Mouse (Mus musculus): ENCODE results near the gene RPS10-NUDT3. TPM values are rescaled to one million over a fixed set of nuclear protein-coding genes. Genes with fewer than 3 reads are reported as not detected.

Gene RPS10-NUDT3
- total RNA-seq, 2 experiments from 2014 or later = not detected

DNA sequence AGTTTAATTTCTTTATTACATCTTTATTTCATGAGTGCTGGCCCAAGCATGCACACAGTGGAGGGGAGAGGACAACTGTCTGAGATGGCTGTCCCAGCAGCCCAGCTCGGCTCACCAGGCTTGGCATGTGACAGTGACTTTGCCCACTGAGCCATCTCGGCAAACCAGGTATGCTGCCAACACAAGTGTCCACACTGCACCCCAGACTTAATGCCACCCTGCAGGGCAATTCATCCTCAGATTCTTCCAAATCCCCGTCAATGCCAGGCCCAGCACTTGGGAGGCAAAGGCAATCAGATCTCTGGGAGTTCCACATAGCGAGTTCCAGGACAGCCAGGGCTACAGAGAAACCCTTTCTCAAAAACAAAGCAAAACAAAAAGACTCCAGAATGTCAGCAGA, 22.0 kb downstream of the RPS10-NUDT3 start:
- no peak for DNase-seq
- intact Hi-C loops (cut with DNase I) = no loop called here

DNA sequence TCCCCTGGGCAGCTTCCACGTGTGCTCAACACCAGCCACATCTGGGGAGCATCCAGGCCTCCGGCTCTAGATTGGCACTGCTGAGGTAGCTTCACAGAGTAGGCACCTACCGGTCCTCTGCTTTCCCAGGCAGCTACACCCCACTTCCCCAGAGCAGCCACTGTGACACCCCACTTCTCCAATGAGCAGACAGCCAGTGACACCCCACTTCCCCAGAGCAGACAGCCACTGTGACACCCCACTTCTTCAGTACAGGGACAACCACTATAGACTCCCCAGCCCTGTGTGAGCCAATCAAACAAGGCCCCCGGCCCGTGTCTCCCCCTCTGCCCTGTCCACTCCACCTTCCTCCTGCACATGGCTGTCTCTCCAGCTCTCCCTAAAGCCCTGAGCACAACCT, 23.0 kb downstream of the RPS10-NUDT3 start:
- intact Hi-C loops (cut with DNase I) = no loop called here
- DNase-seq = no peak

DNA sequence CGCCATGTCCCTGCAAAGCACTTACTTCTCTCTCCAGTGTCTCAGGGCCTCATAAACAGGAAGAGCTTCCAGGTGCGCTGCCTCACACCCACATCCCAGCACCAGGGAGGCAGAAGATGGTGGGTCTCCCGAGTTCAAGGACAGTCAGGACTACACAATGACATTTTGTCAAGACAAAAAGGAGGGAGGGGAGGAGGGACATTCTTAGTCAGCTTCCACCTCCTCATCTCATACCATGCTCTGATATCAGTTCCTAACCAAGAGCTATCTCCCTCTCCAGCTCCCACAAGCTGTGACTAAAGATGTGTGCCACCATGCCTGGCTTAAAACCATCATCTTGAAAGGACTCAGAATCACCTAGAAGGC, 23.5 kb downstream of the RPS10-NUDT3 start:
- DNase-seq = no peak
- intact Hi-C loops (cut with DNase I) = no loop called here

DNA sequence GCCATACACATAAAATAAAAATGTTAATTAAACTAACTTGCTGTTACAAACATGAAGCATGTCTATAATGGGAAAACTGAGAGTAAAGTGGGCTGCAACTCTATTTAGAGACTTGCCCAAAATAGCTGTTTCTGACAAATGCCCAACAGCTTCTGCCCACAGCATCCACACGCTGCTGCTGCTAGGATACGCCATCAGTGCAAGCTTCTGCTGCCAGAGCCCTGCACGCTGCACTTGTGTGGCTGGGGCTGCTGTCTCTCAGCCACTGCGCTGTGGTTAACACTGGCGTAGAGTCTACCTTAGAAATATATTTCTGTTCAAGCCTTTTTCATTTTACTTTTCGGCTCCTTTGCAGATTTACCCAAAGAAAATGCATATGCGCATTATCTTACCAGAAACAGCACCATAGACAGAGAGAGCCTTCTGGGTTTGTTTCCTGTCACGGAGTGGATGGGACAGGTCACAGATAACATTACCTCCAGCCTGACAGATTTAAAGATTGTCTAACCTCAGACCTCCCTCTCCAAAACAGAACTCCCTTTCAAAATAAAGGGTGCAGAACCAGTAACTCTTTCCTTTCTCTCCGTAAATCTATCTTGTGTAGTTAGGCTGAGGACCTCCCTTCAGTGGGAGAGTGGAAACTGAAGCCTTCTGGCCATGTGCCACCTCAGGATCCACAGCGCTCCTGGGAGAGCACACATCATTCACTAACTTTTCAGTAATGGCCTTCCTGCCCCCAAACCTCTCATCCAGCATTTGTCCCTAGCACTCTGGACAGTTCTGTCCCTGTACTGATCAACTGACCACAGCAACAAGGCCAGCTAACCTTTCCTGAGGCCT, 24.1 kb downstream of the RPS10-NUDT3 start:
- intact Hi-C loops (cut with DNase I) = no loop called here
- DNase-seq = no peak

DNA sequence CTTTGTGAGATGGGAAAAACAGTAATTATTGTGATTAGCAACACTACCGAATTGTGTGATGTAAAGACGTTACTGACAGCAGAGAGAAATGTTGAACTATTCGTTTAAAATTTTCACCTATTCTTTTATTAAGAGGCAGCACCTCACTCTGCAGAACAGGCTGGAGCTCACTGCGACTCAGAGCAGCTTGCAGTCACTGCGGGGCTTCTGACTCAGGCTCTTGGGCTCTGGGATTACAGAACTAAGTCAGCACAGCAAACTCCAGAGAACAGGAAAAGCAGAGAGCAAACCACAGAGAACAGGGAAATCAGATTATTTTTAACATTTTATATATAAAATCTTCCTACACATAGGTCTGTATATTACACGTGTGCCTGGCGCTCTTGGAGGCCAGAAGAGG, 25.4 kb downstream of the RPS10-NUDT3 start:
- no peak for DNase-seq
- intact Hi-C loops (cut with DNase I) = no loop called here

DNA sequence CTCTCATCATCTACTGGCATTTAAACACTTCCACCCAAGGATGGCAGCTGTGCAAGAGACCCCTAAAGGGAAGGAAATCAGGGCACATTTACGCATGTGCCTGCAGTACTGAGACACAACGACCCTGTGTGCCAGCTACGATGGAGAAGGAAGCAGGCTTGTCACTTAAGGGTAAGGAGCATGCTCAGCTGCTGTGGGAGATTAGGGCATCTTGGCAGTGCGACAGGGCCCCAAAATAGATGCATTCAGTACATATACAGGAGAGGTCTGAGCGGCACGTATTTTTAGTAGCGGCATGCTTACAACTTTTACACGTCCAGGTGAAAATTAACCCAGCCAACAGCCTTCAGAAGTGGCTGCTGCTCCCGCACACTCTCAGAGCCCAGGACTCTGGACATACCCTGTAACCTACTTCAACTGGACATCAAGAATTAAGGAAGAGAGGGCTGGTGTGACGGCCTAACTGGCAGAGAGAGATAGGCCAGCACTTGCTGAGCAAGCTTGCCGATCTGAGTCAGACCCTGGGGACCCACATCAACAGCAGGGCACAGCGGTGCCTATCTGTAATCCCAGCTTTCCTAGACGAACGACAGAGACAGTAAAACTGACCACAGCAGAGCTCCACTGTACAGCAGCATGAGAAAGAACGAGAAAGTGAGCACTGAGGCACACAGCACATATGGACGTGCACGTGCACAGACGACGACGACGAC, 31.3 kb downstream of the RPS10-NUDT3 start:
- intact Hi-C loops (cut with DNase I) = no loop called here
- no peak for DNase-seq

DNA sequence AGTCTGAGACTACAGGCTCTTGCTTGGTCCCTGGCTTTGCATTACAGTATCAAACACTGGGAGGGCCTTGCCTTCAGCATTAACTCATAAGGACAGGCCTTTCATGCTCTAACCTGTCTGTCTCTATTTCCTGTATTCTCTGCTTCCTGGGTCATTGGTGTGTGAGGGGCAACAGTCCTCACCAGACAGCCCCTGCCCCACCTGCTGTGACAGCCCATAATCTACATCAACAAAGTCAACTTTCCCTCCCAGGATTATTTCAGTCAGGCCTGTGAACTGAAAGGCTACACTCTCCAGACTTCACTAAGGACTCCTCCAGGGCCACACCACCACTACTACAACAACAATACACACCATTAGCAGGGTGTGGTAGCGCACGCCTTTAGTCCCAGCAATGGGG, 32.0 kb downstream of the RPS10-NUDT3 start:
- no peak for DNase-seq
- intact Hi-C loops (cut with DNase I) = no loop called here

DNA sequence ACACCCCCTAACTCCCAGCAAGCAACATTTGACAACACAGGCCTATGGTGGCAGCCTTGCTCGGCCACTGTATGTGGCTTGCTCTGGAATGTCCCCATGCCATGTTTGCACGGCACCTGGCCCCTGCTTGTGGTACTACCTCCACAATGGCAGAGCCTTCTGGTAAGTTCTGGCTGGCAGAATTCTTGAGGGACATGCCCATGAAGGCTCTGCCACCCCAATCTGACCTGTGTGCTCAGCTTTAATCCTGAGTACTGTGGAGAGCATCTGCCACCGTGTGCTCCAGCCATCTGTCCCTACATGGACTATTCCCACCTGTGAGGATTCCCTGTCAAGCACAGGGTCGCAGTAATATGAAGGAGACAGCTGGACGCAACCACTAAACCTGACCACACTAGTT, 34.2 kb downstream of the RPS10-NUDT3 start:
- no peak for DNase-seq
- intact Hi-C loops (cut with DNase I) = no loop called here

DNA sequence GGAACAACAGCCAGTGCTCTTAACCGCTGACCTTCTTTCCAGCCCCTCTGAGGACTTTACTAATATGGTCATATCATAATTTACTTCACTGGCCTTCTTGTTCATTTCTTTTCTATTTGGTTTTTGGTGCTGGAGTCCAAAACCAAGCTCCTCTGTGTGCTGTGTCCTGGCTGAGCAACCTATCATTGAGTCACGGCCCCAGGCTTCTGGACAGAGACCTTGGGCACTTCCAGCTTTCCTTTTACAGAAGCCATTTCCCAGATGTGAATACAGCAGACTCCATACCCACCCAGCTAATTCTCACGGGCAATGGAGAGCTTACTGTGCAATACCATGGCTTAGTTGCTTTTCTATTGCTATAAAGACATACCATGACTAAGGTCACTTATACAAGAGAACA, 34.7 kb downstream of the RPS10-NUDT3 start:
- intact Hi-C loops (cut with DNase I) = no loop called here
- no peak for DNase-seq

DNA sequence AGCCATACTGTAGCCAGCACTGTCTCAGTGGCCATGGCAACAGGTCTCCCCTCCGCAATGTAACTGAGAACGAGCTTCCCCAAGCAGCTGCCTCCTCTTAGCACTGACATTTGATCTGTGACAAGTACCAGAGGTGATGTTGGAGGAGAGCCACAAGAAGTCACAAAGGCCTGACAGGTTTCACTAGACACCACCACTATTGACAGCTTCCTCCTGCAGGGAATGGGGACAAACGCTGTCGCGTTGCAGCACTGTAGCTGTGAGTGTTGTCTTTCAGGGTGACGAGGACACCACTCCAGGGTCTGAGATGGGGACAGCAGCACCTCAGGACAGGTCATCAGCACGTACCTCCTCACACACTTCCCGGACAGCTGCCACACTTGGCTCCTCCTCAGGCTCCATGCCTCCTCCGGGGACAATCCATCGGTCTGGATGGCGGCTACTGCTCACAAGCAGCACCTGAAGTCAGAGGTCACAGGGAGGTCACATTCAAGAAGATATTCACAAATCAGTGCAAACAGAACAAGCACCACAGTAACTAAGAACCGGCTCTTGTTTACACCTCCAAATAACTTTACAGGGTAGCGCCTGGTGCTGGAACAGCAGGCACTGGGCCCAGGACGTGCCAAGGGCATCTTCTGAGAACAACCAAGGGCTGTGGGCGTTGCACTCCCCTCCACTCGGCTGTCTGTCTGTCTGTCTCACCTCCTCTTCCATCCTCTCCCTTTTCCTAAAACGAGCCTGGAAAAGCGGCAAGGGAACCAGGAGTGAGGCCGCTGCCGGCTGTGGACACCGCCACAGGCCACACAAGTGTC, 38.4 kb downstream of the RPS10-NUDT3 start:
- intact Hi-C loops (cut with DNase I) = no loop called here
- no peak for DNase-seq

DNA sequence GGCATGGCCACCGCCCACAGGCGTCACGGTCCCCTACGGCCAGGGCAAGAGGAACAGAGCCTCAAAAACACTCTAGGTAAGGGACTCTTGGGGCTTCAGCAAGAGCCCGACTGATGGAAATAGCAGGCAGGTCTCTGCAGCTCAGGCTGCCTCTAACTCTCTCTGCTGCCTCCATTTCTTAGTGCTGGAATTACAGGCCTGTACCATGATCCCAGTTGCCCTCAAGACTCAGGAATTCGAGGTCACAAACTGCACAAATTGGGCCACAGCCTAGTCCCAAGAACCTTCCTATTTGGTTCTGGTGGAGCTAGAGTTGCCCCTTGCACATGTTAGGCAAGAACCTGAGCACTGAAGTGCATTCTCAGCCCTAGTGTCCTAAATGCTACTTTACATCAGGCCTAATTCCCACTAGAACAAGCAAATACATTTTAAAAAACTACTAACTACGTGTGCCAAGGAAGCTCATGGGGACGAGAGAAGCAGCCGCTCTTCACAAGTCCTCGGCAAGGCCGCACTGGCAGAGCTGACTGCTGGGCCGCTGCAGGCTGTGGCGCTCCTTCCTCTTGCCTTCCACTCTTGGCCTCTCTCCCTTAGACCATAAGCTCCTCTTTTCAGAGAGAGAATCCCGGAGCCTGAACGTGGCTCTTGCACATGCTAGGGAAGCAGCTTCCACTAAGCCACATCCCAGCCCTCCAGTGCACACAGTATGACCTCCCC, 39.2 kb downstream of the RPS10-NUDT3 start:
- intact Hi-C loops (cut with DNase I) = no loop called here
- DNase-seq = no peak

DNA sequence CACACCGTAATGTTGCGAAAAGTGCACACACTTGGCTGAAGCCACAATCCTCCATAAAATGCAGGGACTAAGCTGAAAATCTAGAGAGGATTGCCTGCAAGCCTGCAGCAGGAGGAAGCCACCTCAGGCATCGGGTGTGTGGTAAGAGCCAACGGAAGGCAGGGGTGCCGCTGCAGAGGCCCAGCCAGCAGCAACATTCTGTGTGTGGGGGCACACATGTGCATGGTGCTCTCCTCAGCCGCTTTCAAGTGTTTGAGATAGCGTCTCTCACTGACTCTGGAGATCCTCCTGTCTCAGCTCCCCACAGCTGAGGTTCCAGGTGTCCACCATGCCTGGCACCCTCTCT, 42.5 kb downstream of the RPS10-NUDT3 start:
- no peak for DNase-seq
- intact Hi-C loops (cut with DNase I) = no loop called here

DNA sequence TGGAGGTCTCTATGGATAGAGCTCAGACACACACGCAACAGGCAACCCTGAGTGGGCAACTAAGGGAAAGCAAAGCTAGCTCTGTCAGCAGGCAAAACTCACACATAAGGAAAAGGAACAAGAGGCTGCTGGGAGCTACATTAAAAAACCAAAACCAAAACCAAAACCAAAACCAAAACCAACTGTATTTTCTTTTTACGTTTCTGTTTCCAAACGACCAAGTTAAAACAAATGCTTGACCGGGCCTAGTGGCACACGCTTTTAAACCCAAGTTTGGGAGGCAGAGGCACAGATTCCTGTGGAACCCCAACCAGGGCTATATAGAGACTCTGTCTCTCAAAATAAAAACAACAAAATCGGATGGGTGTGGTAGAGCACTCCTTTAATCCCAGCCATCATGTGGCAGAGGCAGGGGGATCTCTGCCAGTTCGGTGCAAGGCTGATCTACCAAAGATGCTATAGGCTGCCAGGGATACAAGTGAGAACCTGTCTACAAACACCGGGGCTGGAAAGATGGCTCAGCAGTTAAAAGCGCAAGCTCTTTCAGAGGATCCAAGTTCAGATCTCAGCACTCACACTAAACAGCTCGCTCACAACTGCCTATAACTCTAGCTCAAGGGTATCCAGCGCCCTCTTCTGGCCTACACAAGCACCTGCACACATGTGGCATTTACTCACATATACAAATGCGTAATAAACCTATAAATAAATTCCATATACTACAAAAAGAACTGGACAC, 43.0 kb downstream of the RPS10-NUDT3 start:
- no peak for DNase-seq
- intact Hi-C loops (cut with DNase I) = no loop called here

DNA sequence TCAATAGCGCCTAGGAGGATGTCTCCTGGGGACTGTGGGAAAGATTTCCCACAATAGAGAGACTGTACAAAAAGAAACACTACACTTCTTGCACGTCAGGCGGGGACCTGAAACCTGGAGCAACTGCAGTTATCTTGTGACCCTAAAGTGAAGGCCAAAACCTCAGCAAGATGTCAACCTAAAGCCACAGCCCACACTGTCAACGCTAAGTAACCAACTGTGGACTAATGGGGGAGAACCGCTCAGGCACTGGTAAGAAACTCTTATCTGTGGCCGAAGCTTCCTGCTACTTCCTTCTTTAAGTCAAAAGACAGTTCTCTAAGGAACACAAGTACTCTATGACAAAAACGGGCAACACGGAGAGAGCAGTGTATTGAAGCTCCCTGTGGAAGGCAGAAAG, 46.8 kb downstream of the RPS10-NUDT3 start:
- intact Hi-C loops (cut with DNase I) = no loop called here
- no peak for DNase-seq

DNA sequence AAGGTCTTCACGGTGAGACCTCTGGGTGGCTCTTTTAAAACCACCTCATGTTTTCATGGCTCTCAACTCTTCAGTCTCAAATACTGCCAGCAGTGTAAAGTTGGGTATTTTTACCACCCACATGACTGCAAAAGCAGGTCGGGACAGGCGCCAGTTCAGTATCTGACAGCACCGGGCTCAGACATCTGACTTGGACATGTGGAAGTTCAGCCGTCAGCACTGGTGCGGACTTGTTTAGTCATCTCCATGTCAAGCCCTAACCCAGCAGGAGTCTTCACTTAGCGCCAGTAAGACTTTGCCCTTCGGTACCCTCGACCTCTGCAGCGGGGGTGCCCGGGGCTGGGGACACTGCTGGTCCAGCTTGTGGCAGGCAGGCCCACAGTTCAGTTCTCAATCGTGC, 47.8 kb downstream of the RPS10-NUDT3 start:
- intact Hi-C loops (cut with DNase I) = no loop called here
- no peak for DNase-seq

DNA sequence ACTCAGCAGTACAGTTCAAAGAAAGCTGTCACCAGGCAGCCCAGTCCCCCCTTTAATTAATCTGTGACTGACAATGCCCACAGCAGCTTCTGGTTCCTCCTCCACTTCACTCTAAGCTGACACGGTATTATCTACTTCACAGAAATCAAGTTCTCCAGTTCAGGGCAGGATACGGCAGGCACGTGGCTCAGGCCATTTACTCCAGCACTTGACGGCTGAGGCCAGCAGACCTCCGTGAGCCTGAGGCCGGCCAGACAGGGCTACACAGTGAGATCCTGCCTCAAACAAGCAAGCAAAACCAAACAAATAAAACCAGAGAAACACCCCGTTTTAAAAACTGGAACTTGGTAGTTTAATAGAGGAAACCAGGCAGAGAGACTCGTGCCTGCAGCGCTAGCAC, 48.4 kb downstream of the RPS10-NUDT3 start:
- DNase-seq = no peak
- intact Hi-C loops (cut with DNase I) = no loop called here

DNA sequence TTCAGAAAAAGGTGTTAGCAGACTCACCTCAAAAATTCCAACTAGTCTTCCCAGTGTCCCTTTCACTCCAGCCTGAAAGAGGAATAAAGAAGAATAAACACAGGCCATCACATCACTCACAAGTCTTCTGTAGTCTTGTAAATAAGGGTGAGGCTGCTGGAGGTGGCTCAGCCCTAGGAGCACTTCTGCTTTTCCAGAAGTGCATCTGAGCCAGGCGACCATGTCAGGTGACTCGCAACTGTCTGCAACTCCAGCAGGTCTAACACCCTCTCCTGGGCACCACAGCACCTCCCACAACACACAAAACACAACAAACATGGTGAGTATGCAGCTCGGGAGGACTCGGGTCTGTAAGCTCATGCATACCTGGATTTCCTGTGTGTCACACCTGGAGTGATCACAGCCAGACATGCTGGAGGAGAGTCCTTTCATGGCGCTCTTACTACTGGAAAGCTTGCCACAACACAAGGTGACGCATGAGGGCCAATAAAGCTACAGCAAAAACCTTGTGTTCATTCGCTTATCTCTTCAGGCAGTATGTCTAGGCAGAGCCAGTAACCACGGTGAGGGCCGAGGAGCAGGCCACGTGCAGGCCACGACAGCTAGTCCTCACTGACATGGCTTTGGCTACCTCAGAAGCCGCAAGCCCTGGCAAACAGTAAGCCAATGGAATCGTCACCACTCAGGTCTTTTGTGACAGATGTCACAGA, 51.7 kb downstream of the RPS10-NUDT3 start:
- intact Hi-C loops (cut with DNase I) = no loop called here
- DNase-seq = no peak

DNA sequence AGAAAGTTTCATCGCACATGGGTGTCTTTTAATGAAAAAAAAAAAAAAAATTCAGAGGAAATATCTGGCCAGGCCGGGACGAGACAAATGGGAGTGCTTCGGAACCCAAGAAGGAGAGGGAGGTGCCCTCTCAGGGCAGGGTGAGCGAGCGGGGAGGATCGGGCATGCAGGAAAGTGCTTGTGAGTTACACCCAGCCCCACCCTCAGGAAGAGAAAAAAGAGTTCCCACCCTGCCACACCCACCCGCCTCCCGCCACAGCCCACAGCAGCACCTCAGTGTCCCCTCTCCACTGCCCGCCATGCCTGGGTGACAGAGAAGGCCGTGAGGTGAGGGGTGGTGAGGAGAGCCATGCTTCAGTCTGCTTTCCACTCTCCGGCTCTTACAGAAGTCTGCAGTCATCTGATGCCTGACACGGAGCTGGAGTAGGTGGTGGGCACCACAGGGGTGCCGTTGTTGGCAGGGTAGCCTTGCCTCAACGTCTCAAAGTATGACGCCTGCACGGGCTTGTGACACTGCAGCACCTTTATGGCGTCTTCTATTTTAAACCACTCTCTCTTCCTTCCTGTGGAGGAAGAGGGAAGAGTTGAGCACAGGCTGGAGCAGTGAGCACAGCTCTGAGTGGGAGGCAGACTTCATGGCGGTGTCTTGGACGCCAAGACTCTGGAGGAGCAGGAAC, 54.5 kb downstream of the RPS10-NUDT3 start:
- DNase-seq = no peak
- intact Hi-C loops (cut with DNase I) = no loop called here

DNA sequence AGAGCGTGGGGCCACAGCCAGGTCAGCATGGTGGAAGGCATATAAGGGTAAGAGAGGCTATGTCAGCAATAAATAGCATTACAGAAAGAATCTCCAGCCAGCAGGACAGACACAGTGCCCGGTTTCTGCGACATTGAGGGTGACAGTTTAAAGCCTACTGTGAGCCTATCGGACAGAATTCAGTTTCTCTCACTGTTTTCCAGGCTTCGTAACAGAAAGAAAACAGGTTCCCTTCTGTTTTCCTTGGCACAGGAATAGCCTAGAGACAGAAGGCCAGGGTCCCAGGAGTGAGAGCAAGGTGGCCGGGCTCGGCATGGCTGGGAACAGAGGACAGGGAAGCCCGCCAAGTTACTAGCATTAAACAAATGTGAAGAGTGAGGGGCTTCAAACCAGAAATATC, 55.2 kb downstream of the RPS10-NUDT3 start:
- peak; percentile 83 for DNase-seq
- intact Hi-C loops (cut with DNase I) = no loop called here
